Mouse (Mus musculus) liver, embryonic 14.5 days (tissue): ENCODE measurements around the gene Gadd45g.
"Not testable (repeated sequence)": the region's sequence is repeated elsewhere in the genome, so short reads cannot be mapped to it uniquely, and the experiment has no call there.

Source experiments
- CTCF ChIP-seq: IDR thresholded peaks from 2 replicates; pipeline ENCODE4 v1.5.1; 2016; ENCODE audit warnings: antibody characterized with exemption, low read depth, control low read depth
- EP300 ChIP-seq: IDR thresholded peaks from 2 replicates; pipeline ENCODE4 v1.6.1; 2016; ENCODE audit warnings: antibody characterized with exemption, low read depth

DNA sequence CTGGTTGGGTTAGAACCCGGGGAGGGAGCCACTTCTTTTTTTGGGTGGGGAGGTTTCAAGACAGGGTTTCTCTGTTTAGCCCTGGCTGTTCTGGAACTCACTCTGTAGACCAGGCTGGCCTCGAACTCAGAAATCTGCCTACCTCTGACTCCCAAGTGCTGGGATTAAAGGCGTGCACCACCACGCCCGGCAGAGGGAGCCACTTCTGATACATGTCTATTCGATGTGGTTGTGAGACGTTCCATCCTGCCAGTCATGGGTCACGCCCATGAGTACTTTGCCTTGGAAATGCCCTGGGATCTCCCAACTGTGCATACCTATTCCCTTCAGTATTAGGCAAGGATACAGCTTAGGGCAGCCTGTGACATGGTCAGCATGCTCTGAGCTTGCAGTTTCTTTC is 12.5 kb upstream of the Gadd45g start:
- peak; percentile 68 for TF ChIP-seq CTCF
- TF ChIP-seq EP300: not testable (repeated sequence)
